Mouse (Mus musculus): Measurements from ENCODE around the gene Hoxa10. TPM values are rescaled to one million over a fixed set of nuclear protein-coding genes. Genes with fewer than 3 reads are reported as not detected.
A peak's percentile ranks its signal among the peaks of the same experiment; 100 is the strongest.

Gene Hoxa10
- polyA plus RNA-seq, 1 experiment = not detected

GRCm38 (mm10) chr6:52235267-52235666, 5.4 kb downstream of the Hoxa10 start:
- no peaks in the 10 kb centered on the region for H3K4me1 ChIP-seq (ENCODE audit: control insufficient read depth, insufficient read depth, low read length)
- H3K27ac ChIP-seq (ENCODE audit: insufficient read depth, low read length) = no peak overlapping the region
- H3K4me3 ChIP-seq (ENCODE audit: low read depth, low read length) = no peak overlapping the region
- no peak overlapping the region for H3K9ac ChIP-seq (ENCODE audit: low read depth, poor library complexity, severe bottlenecking)
- no peak for TF ChIP-seq EP300 (IDR thresholded peaks at IDR 0.05; ENCODE audit: insufficient read depth, low read depth, low read length)
- TF ChIP-seq CTCF (IDR thresholded peaks at IDR 0.05; ENCODE audit: low read depth, low read length) = no peak
- no peak for TF ChIP-seq POLR2A (IDR thresholded peaks at IDR 0.05; ENCODE audit: insufficient read depth, low read length)
- H3K9me3 ChIP-seq (replicated peaks; ENCODE audit: control insufficient read depth, insufficient read depth, low read length, poor library complexity, severe bottlenecking) = no peaks in the 10 kb centered on the region
- H3K27me3 ChIP-seq (ENCODE audit: control insufficient read depth, insufficient read depth, low read length, poor library complexity, severe bottlenecking) = peaks cover 69% of the 10 kb centered on the region
- no peaks in the 10 kb centered on the region for H3K36me3 ChIP-seq (ENCODE audit: control insufficient read depth, insufficient read depth, low read length, poor library complexity, severe bottlenecking)

DNA sequence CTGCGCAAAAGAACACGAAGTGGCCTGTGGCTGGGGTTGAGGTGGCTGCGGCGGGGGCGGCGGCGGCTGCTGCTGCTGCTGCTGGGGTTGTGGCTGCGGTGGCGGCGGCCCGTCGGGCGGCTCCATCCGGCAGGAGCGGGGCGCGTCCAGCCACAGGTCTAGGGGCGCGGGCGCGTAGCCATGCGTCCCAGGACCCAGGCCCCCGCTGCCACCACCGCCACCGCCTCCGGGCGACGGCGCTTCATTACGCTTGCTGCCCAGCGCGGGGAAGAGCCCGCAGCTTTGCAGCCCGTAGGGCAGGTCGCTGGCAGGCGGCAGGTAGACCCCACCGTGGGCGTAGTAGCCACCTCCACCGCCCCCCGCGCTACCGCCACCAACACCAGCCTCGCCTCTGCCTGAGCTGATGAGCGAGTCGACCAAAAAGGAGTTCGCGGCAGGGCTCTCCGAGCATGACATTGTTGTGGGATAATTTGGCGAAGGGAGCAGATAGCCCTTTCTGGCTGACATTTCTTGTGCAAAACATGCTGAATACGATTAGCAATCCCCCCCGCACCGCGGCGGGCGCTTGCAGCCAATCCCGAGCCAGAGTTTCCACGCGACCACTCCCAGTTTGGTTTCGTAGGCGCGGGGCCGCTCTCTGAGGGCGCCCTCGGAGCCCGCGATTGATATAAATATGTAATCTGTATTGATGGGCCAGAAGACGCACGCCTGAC, 6.1 kb downstream of the Hoxa10 start:
- H3K4me3 ChIP-seq (ENCODE audit: low read depth, low read length) = peak overlapping the region; percentile 12
- peak overlapping the region; percentile 8; the same call in 1 of the 2 replicates for H3K9ac ChIP-seq (ENCODE audit: low read depth, poor library complexity, severe bottlenecking)
- H3K36me3 ChIP-seq (ENCODE audit: control insufficient read depth, insufficient read depth, low read length, poor library complexity, severe bottlenecking) = no peaks in the 10 kb centered on the region

DNA sequence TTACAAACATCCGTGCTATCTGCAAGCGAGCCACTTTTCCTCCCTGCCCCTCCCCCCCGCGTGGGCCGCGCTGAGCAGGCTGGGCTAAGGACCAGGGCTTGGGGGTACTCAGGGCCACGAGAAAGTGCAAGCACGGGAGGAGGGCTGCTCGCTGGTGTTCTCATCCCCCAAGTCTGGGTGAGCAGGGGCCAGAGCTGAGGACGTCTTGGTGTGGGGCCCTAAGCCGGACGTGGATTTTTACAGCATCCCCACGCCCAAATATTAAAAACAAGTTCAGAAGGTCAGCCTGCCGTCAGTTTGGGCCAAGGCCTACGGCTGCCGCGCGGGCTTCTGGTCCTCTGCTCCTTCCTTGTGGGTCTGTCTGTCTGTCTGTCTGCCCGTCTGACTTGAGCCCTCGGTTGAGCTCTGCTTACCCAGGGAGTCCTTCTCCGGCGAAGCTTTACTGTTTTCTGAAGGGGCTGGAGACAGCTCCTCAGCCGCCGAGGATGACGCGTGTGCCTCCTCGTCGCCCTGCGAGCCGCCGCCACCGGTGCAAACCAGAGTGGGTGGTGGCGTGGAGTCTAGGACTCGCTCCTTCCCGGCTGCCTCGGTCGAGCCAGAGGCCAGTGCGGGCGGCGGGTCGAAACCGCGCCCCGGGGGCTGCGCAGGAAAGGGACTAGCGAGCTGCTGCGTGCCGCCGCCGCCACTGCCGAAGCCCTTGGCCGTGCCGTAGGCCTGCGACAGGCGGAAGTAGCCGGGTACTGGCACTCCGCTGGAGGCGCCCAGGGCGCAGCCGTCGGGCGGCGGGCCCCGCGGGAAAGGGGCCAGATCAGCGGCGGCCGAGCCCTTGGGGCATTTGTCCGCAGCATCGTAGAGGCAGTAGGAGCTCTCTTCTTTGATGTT, 6.9 kb downstream of the Hoxa10 start:
- Histone ChIP-seq H3K9ac (ENCODE audit: low read depth, poor library complexity, severe bottlenecking) (peak overlapping the region; percentile 8; the same call in 1 of the 2 replicates), H3K4me3 (ENCODE audit: low read depth, low read length) (peak overlapping the region; percentile 9), H3K27me3 (ENCODE audit: control insufficient read depth, insufficient read depth, low read length, poor library complexity, severe bottlenecking) (peaks cover 68% of the 10 kb centered on the region), H3K4me1 (ENCODE audit: control insufficient read depth, insufficient read depth, low read length) (no peaks in the 10 kb centered on the region), H3K36me3 (ENCODE audit: control insufficient read depth, insufficient read depth, low read length, poor library complexity, severe bottlenecking) (no peaks in the 10 kb centered on the region), H3K27ac (ENCODE audit: insufficient read depth, low read length) (no peak overlapping the region), H3K9me3 (replicated peaks; ENCODE audit: control insufficient read depth, insufficient read depth, low read length, poor library complexity, severe bottlenecking) (no peaks in the 10 kb centered on the region)
- TF ChIP-seq EP300 (IDR thresholded peaks at IDR 0.05; ENCODE audit: insufficient read depth, low read depth, low read length) (no peak), POLR2A (IDR thresholded peaks at IDR 0.05; ENCODE audit: insufficient read depth, low read length) (no peak), CTCF (IDR thresholded peaks at IDR 0.05; ENCODE audit: low read depth, low read length) (no peak)

More for the DNA sequence above, 6.1 kb downstream of the Hoxa10 start:
- peaks cover 68% of the 10 kb centered on the region for H3K27me3 ChIP-seq (ENCODE audit: control insufficient read depth, insufficient read depth, low read length, poor library complexity, severe bottlenecking)
- no peaks in the 10 kb centered on the region for H3K4me1 ChIP-seq (ENCODE audit: control insufficient read depth, insufficient read depth, low read length)
- no peak overlapping the region for H3K27ac ChIP-seq (ENCODE audit: insufficient read depth, low read length)
- no peaks in the 10 kb centered on the region for H3K9me3 ChIP-seq (replicated peaks; ENCODE audit: control insufficient read depth, insufficient read depth, low read length, poor library complexity, severe bottlenecking)
- TF ChIP-seq POLR2A (IDR thresholded peaks at IDR 0.05; ENCODE audit: insufficient read depth, low read length) (no peak), EP300 (IDR thresholded peaks at IDR 0.05; ENCODE audit: insufficient read depth, low read depth, low read length) (no peak), CTCF (IDR thresholded peaks at IDR 0.05; ENCODE audit: low read depth, low read length) (no peak)

- Histone ChIP-seq H3K4me1 (ENCODE audit: control insufficient read depth, insufficient read depth, low read length) (no peaks in the 10 kb centered on the region), H3K36me3 (ENCODE audit: control insufficient read depth, insufficient read depth, low read length, poor library complexity, severe bottlenecking) (no peaks in the 10 kb centered on the region), H3K27me3 (ENCODE audit: control insufficient read depth, insufficient read depth, low read length, poor library complexity, severe bottlenecking) (peaks cover 70% of the 10 kb centered on the region), H3K9me3 (replicated peaks; ENCODE audit: control insufficient read depth, insufficient read depth, low read length, poor library complexity, severe bottlenecking) (no peaks in the 10 kb centered on the region), H3K9ac (ENCODE audit: low read depth, poor library complexity, severe bottlenecking) (no peak overlapping the region), H3K27ac (ENCODE audit: insufficient read depth, low read length) (no peak overlapping the region), H3K4me3 (ENCODE audit: low read depth, low read length) (no peak overlapping the region)
- TF ChIP-seq EP300 (IDR thresholded peaks at IDR 0.05; ENCODE audit: insufficient read depth, low read depth, low read length) (no peak), POLR2A (IDR thresholded peaks at IDR 0.05; ENCODE audit: insufficient read depth, low read length) (no peak), CTCF (IDR thresholded peaks at IDR 0.05; ENCODE audit: low read depth, low read length) (no peak)
These were observed 7.6 kb downstream of the Hoxa10 start for GRCm38 (mm10) chr6:52232984-52233545.

DNA sequence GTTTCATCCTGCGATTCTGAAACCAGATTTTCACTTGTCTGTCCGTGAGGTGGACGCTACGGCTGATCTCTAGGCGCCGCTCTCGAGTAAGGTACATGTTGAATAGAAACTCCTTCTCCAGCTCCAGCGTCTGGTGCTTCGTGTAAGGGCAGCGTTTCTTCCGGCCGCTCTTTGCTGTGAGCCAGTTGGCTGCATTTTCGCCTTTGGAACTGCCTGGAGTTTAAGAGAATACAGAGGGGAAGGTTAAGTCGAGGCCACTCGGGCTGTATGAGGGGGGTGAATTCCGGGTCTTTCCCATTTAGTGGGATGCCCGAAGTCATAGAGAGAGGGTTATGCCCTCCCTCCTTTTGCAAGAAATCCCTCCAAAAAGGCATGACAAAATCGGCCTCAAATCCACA, 8.1 kb downstream of the Hoxa10 start:
- H3K9me3 ChIP-seq (replicated peaks; ENCODE audit: control insufficient read depth, insufficient read depth, low read length, poor library complexity, severe bottlenecking) = no peaks in the 10 kb centered on the region
- no peak overlapping the region for H3K27ac ChIP-seq (ENCODE audit: insufficient read depth, low read length)
- peaks cover 67% of the 10 kb centered on the region for H3K27me3 ChIP-seq (ENCODE audit: control insufficient read depth, insufficient read depth, low read length, poor library complexity, severe bottlenecking)
- TF ChIP-seq CTCF (IDR thresholded peaks at IDR 0.05; ENCODE audit: low read depth, low read length) (no peak), EP300 (IDR thresholded peaks at IDR 0.05; ENCODE audit: insufficient read depth, low read depth, low read length) (no peak), POLR2A (IDR thresholded peaks at IDR 0.05; ENCODE audit: insufficient read depth, low read length) (no peak)
- no peak overlapping the region for H3K4me3 ChIP-seq (ENCODE audit: low read depth, low read length)
- no peak overlapping the region for H3K9ac ChIP-seq (ENCODE audit: low read depth, poor library complexity, severe bottlenecking)
- H3K36me3 ChIP-seq (ENCODE audit: control insufficient read depth, insufficient read depth, low read length, poor library complexity, severe bottlenecking) = no peaks in the 10 kb centered on the region
- no peaks in the 10 kb centered on the region for H3K4me1 ChIP-seq (ENCODE audit: control insufficient read depth, insufficient read depth, low read length)

All from ES-Bruce4 (cell line).